Mouse (Mus musculus) embryonic fibroblast, embryonic 13.5 days (primary cell): ENCODE measurements around the gene Ddx23.

Experiments used
- CTCF ChIP-seq: IDR thresholded peaks from 2 replicates; pipeline ENCODE4 v1.5.1; 2011; ENCODE audit warnings: mild to moderate bottlenecking, control low read depth, low read length, moderate library complexity, borderline replicate concordance; ENCODE audit not compliant: insufficient read depth
- POLR2A ChIP-seq: IDR thresholded peaks from 2 replicates; pipeline ENCODE4 v1.6.1; 2011; ENCODE audit warnings: low read depth, mild to moderate bottlenecking, control low read depth, low read length, moderate library complexity

DNA sequence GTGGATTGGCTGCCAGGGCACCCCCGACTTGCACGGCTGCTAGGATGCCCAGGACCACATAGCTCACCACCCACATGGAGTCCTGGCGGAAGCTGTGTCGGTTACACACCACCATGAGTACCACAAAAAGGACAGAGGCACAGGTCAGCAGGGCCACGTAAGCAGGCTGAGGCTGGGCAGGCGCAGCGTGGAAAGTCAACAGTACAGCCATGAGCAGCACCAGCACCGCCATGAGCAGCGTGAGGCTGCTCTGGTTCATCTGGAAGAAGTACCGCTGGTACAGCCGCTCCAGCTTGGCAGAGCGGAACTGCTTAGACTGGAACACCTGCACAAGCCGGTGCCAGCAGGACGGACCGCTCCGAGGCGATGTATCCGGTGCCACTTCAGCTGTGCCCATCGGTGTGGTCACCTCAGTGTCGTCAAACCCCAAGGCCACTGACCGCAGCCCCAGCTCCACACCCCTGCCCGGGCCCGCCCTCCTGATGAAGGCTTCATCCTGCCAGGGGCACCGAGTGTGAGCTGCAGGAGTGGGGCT lies 58.6 kb downstream of the Ddx23 start:
- no peak for TF ChIP-seq CTCF
- TF ChIP-seq POLR2A, result no peak
